Mouse (Mus musculus) testis, adult 2 months (tissue): Measurements from ENCODE around the gene Tnfrsf9.

Experiments
- CTCF ChIP-seq: fragments of 200-500 bp; IDR thresholded peaks from 2 replicates; pipeline ENCODE4 v1.5.1; 2012; ENCODE audit warnings: low read depth, mild to moderate bottlenecking, inconsistent platforms, low read length, moderate library complexity; ENCODE audit not compliant: control insufficient read depth, insufficient read depth, insufficient replicate concordance
- POLR2A ChIP-seq: fragments of 200-500 bp; IDR thresholded peaks from 2 replicates; pipeline ENCODE4 v1.6.1; 2012; ENCODE audit warnings: low read depth, mild to moderate bottlenecking, inconsistent platforms, low read length, moderate library complexity; ENCODE audit not compliant: control insufficient read depth

GRCm38 (mm10) chr4:150965555-150965951, 51.2 kb downstream of the Tnfrsf9 start:
- peak; percentile 45; the same call in 1 of the 2 replicates for TF ChIP-seq CTCF
- no peak for TF ChIP-seq POLR2A
